Mouse (Mus musculus) heart, embryonic 12.5 days (tissue): ENCODE results near the gene E2f2. TPM values are rescaled to one million over a fixed set of nuclear protein-coding genes. Genes with fewer than 3 reads are reported as not detected.

Source experiments
- ATAC-seq: fragments of 200-750 bp; cut with Nextera tagmentation; 2 replicates; pipeline ENCODE4 v1.8.0; 2017; ENCODE audit warnings: moderate TSS enrichment, moderate library complexity; ENCODE audit not compliant: insufficient number of reproducible peaks, low FRiP score
- H3K27ac ChIP-seq: fragments of 300-500 bp; sonication (generic); 2 replicates; pipeline ENCODE4 v1.5.1; 2016; ENCODE audit warnings: mild to moderate bottlenecking, moderate library complexity; ENCODE audit not compliant: poor library complexity, severe bottlenecking
- H3K27me3 ChIP-seq: fragments of 300-500 bp; sonication (generic); replicated peaks from 2 replicates; pipeline ENCODE4 v1.6.1; 2016; ENCODE audit warnings: mild to moderate bottlenecking, moderate library complexity
- H3K36me3 ChIP-seq: fragments of 300-500 bp; sonication (generic); 2 replicates; pipeline ENCODE4 v1.6.1; 2016; ENCODE audit warnings: mild to moderate bottlenecking, moderate library complexity
- H3K4me1 ChIP-seq: fragments of 300-500 bp; sonication (generic); replicated peaks from 2 replicates; pipeline ENCODE4 v1.6.1; 2016; ENCODE audit warnings: mild to moderate bottlenecking
- H3K4me2 ChIP-seq: fragments of 300-500 bp; sonication (generic); 2 replicates; pipeline ENCODE4 v1.6.1; 2016; ENCODE audit warnings: mild to moderate bottlenecking, moderate library complexity
- H3K4me3 ChIP-seq: fragments of 300-500 bp; sonication (generic); 2 replicates; pipeline ENCODE4 v1.5.1; 2016; ENCODE audit warnings: mild to moderate bottlenecking
- H3K9ac ChIP-seq: fragments of 300-500 bp; sonication (generic); 2 replicates; pipeline ENCODE4 v1.6.1; 2016; ENCODE audit warnings: mild to moderate bottlenecking, moderate library complexity
- H3K9me3 ChIP-seq: fragments of 300-500 bp; sonication (generic); replicated peaks from 2 replicates; pipeline ENCODE4 v1.6.1; 2016; ENCODE audit warnings: mild to moderate bottlenecking, moderate library complexity
- WGBS: fragments of 180-500 bp; shearing (Covaris S2); methylation state at CpG from one replicate; pipeline ENCODE4 v1.1.7; 2016; 5-methylcytosine and 5-hydroxymethylcytosine counted together
- polyA plus RNA-seq: library from polyadenylated mRNA; unstranded; fragments of >200 nt; fragmentation: Nextera tagmentation; extraction: Ambion mirVana; gene quantifications from 2 replicates; pipeline ENCODE4 v1.2.1, GENCODE M21; 2016

Gene E2f2
- polyA plus RNA-seq, 1 experiment from 2014 or later: 8.1 TPM

- Histone ChIP-seq H3K4me3 (no peak overlapping the region), H3K9ac (no peak overlapping the region), H3K27me3 (no peaks in the 10 kb centered on the region), H3K27ac (no peak overlapping the region), H3K36me3 (peaks cover 51% of the 10 kb centered on the region), H3K4me2 (no peak overlapping the region), H3K9me3 (no peaks in the 10 kb centered on the region), H3K4me1 (peaks cover 22% of the 10 kb centered on the region)
- no peak for ATAC-seq
- WGBS: 87% methylated on average over 23 of the region's 23 CpGs
Measured at GRCm38 (mm10) chr4:136186739-136187472, 14.7 kb downstream of the E2f2 start.

GRCm38 (mm10) chr4:136188973-136189737 lies 17.0 kb downstream of the E2f2 start:
- H3K36me3 ChIP-seq: peaks cover 61% of the 10 kb centered on the region
- H3K4me1 ChIP-seq: peaks cover 42% of the 10 kb centered on the region
- no peaks in the 10 kb centered on the region for H3K9me3 ChIP-seq
- ATAC-seq: no peak
- no peak overlapping the region for H3K9ac ChIP-seq
- WGBS: 81% methylated on average over 6 of the region's 6 CpGs
- H3K27ac ChIP-seq: no peak overlapping the region
- H3K4me3 ChIP-seq: no peak overlapping the region
- no peaks in the 10 kb centered on the region for H3K27me3 ChIP-seq
- H3K4me2 ChIP-seq: no peak overlapping the region

GRCm38 (mm10) chr4:136189912-136190311 lies 17.7 kb downstream of the E2f2 start:
- Histone ChIP-seq H3K27me3 (no peaks in the 10 kb centered on the region), H3K4me3 (no peak overlapping the region), H3K4me1 (peaks cover 49% of the 10 kb centered on the region), H3K9me3 (no peaks in the 10 kb centered on the region), H3K27ac (no peak overlapping the region), H3K4me2 (no peak overlapping the region), H3K36me3 (peaks cover 58% of the 10 kb centered on the region), H3K9ac (no peak overlapping the region)
- peak; percentile 84 for ATAC-seq
- 68% methylated on average over 8 of the region's 8 CpGs for WGBS

- Histone ChIP-seq H3K27me3 (no peaks in the 10 kb centered on the region), H3K9me3 (no peaks in the 10 kb centered on the region), H3K27ac (no peak overlapping the region), H3K4me1 (peaks cover 55% of the 10 kb centered on the region), H3K36me3 (peaks cover 31% of the 10 kb centered on the region), H3K9ac (no peak overlapping the region; the same call in 1 of the 2 replicates), H3K4me2 (no peak overlapping the region), H3K4me3 (no peak overlapping the region)
- ATAC-seq: no peak
- WGBS: 58% methylated on average over 3 of the region's 3 CpGs
Measured at GRCm38 (mm10) chr4:136193571-136193970, 21.4 kb downstream of the E2f2 start.

DNA sequence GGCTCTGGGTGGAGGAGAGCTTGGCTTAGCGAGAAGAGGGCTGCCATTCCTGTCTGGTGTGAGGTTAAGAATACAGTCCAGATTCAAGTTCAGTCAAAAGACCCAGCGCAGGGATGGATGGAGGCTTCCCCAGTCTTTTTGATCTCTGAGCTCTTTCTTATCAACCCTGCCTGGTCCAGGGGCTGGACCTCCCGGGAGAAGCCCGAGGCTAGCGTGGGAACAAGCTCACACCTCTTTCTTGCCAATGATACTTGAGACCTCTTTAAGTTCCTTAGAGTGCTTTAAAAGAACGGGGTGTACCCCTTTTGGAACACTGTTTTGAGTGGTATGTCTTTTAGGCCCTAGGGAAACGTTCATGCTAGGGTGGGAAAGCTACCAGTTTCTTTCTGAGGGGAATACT lies 22.8 kb downstream of the E2f2 start:
- ATAC-seq: no peak
- peaks cover 50% of the 10 kb centered on the region for H3K4me1 ChIP-seq
- H3K9me3 ChIP-seq: no peaks in the 10 kb centered on the region
- no peak overlapping the region for H3K9ac ChIP-seq
- H3K36me3 ChIP-seq: peaks cover 25% of the 10 kb centered on the region
- H3K4me2 ChIP-seq: no peak overlapping the region
- no peak overlapping the region for H3K4me3 ChIP-seq
- no peak overlapping the region for H3K27ac ChIP-seq
- WGBS: 14% methylated on average over 7 of the region's 7 CpGs
- no peaks in the 10 kb centered on the region for H3K27me3 ChIP-seq

GRCm38 (mm10) chr4:136195629-136196028 lies 23.4 kb downstream of the E2f2 start:
- Histone ChIP-seq H3K4me1 (peaks cover 46% of the 10 kb centered on the region), H3K4me3 (no peak overlapping the region), H3K9ac (no peak overlapping the region), H3K9me3 (no peaks in the 10 kb centered on the region), H3K4me2 (no peak overlapping the region), H3K27ac (no peak overlapping the region), H3K27me3 (0 out of 2 replicates have a peak, but pooled peaks cover 1% of the 10 kb centered on the region), H3K36me3 (peaks cover 23% of the 10 kb centered on the region)
- 53% methylated on average over 9 of the region's 9 CpGs for WGBS
- no peak for ATAC-seq

DNA sequence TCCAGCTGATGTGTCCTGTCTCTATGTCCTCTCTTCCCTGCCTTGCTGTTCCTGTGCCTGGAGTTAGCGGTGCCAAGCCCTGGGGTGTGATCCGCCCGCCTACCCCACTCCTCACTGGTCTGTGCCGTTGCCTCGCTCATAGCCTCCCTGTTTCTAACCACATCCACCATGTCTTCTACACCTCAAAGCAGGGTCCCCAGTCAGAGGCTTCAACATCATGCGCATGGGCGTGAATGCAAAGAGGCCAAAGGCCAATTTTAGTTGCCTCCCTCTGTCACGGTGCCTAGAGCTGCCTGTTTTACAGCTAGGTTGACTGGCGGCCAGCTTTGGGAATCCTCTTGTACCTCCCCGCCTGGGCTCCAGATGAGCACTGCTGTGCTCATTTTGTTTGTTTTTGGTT lies 24.0 kb downstream of the E2f2 start:
- H3K4me2 ChIP-seq: no peak overlapping the region
- H3K36me3 ChIP-seq: peaks cover 22% of the 10 kb centered on the region
- no peak overlapping the region for H3K27ac ChIP-seq
- no peak overlapping the region for H3K4me3 ChIP-seq
- peaks cover 41% of the 10 kb centered on the region for H3K4me1 ChIP-seq
- ATAC-seq: no peak
- H3K9ac ChIP-seq: no peak overlapping the region
- peaks cover 6% of the 10 kb centered on the region; the same call in 1 of the 2 replicates for H3K27me3 ChIP-seq
- WGBS: 80% methylated on average over 10 of the region's 10 CpGs
- H3K9me3 ChIP-seq: no peaks in the 10 kb centered on the region

GRCm38 (mm10) chr4:136198846-136199245 lies 26.7 kb downstream of the E2f2 start:
- ATAC-seq: no peak
- Histone ChIP-seq H3K4me2 (no peak overlapping the region), H3K27ac (no peak overlapping the region), H3K36me3 (peaks cover 3% of the 10 kb centered on the region; the same call in 1 of the 2 replicates), H3K4me3 (no peak overlapping the region), H3K9ac (no peak overlapping the region), H3K27me3 (peaks cover 15% of the 10 kb centered on the region; the same call in 1 of the 2 replicates), H3K4me1 (peaks cover 18% of the 10 kb centered on the region), H3K9me3 (no peaks in the 10 kb centered on the region)
- 74% methylated on average over 7 of the region's 7 CpGs for WGBS

DNA sequence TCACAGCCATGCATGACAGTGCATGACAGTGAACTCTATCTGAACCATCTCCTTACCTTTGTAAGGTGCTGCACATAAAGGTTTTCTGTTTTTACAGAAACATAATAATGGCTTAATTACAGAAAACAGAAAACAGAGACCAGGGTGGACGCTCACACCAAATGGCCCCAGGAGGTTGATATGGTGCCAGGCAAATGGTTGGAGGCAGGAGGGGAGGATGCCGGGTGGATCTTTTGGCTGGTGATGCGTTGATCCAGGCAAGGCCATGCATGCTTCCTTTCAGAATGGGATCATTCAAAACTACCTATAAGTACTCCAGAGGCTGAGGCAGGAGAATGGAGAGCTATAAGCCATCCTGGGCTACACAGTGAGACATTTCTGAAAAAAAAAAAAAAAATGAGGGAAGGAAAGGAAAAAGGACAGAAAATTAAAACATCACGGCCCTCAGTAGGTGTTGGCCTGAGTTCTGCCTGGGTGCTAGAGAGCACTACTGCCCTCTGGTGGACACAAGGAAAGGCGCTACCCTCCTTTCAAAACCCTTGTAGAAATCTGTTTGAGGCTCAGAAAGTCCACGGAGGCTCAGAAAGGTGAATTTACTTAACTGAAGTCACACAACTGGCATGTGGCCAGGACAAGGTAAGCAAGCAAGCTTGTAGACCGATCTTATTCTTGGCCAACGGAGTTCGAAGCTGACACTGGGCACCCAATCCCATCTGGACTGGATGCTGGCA lies 27.5 kb downstream of the E2f2 start:
- Histone ChIP-seq H3K4me2 (no peak overlapping the region), H3K27me3 (peaks cover 23% of the 10 kb centered on the region; the same call in 1 of the 2 replicates), H3K4me3 (no peak overlapping the region), H3K27ac (no peak overlapping the region), H3K36me3 (no peaks in the 10 kb centered on the region), H3K9ac (no peak overlapping the region), H3K9me3 (no peaks in the 10 kb centered on the region), H3K4me1 (peaks cover 10% of the 10 kb centered on the region)
- 26% methylated on average over 9 of the region's 9 CpGs for WGBS
- no peak for ATAC-seq

GRCm38 (mm10) chr4:136202509-136202908 lies 30.3 kb downstream of the E2f2 start:
- no peak for ATAC-seq
- no peak overlapping the region for H3K4me3 ChIP-seq
- no peaks in the 10 kb centered on the region for H3K36me3 ChIP-seq
- H3K4me1 ChIP-seq: peaks cover 12% of the 10 kb centered on the region
- no peak overlapping the region for H3K27ac ChIP-seq
- WGBS: 5% methylated on average over 9 of the region's 9 CpGs
- H3K9ac ChIP-seq: no peak overlapping the region
- H3K9me3 ChIP-seq: no peaks in the 10 kb centered on the region
- peaks cover 23% of the 10 kb centered on the region; the same call in 1 of the 2 replicates for H3K27me3 ChIP-seq
- no peak overlapping the region for H3K4me2 ChIP-seq

GRCm38 (mm10) chr4:136204775-136205174 lies 32.6 kb downstream of the E2f2 start:
- no peak for ATAC-seq

More at GRCm38 (mm10) chr4:136204775-136205174, 32.6 kb downstream of the E2f2 start:
- Histone ChIP-seq H3K27me3 (peaks cover 31% of the 10 kb centered on the region; the same call in 1 of the 2 replicates), H3K9ac (no peak overlapping the region), H3K4me1 (peaks cover 19% of the 10 kb centered on the region), H3K36me3 (no peaks in the 10 kb centered on the region), H3K27ac (no peak overlapping the region), H3K9me3 (no peaks in the 10 kb centered on the region), H3K4me2 (no peak overlapping the region), H3K4me3 (no peak overlapping the region)
- 73% methylated on average over 2 of the region's 2 CpGs for WGBS
